Mouse (Mus musculus): ENCODE data around the gene Xrcc1.

DNA sequence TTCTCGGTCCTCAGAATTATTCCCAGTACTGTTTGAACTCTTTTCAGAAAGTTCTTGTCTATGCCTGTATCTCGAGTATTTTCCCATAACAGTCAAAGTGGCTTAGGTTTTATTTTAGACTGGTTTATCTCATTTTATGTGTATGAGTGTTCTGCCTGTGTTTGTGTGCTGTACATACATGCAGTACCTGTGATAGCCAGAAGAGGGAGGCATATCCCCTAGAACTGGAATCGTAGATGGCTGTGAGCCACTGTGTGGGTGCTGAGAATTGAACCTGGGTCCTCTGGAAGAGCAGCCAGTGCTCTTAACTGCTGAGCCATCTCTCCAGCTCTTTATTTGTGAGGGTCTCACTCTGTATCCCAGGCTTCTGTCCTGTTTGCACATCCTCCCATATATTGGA is 75.1 kb downstream of the Xrcc1 start:
- no peak for TF ChIP-seq POLR2A (IDR thresholded peaks at IDR 0.05; ENCODE audit: low read depth, low read length)
- TF ChIP-seq CTCF (IDR thresholded peaks at IDR 0.05; ENCODE audit: extremely low read depth, insufficient read depth, insufficient read length, insufficient replicate concordance): no peak

Data from spleen, adult 2 months (tissue).